Mouse (Mus musculus) fat pad, adult 2 months (tissue): Measurements from ENCODE around the gene Olfr281.

ENCODE experiments used
- DNase-seq: peaks from one replicate; pipeline ENCODE4 v3.0.0-alpha.2; 2011; ENCODE audit warnings: low read depth, low spot score; ENCODE audit errors: extremely low read depth

The Olfr281 gene

GRCm38 (mm10) chr15:98483907-98484886, 31.8 kb downstream of the Olfr281 start:
- no peak for DNase-seq

- DNase-seq: no peak
Measured at GRCm38 (mm10) chr15:98486433-98487021, 34.1 kb downstream of the Olfr281 start.

GRCm38 (mm10) chr15:98491332-98491731, 38.9 kb downstream of the Olfr281 start:
- no peak for DNase-seq

GRCm38 (mm10) chr15:98492102-98492501, 39.7 kb downstream of the Olfr281 start, which contains the start of gene Olfr279:
Gene Olfr279 (plus strand): TSS chr15:98492402.
- no peak for DNase-seq

GRCm38 (mm10) chr15:98497631-98498030, 45.2 kb downstream of the Olfr281 start:
- no peak for DNase-seq

GRCm38 (mm10) chr15:98503317-98503716, 50.9 kb downstream of the Olfr281 start:
- DNase-seq: no peak

GRCm38 (mm10) chr15:98504514-98504913, 52.1 kb downstream of the Olfr281 start:
- no peak for DNase-seq

- DNase-seq: no peak
Measured at GRCm38 (mm10) chr15:98506253-98506957, 54.0 kb downstream of the Olfr281 start.

- DNase-seq: no peak
Measured at GRCm38 (mm10) chr15:98507321-98507720, 54.9 kb downstream of the Olfr281 start.

- DNase-seq: no peak
Measured at GRCm38 (mm10) chr15:98509387-98509786, 57.0 kb downstream of the Olfr281 start.
